Mouse (Mus musculus) liver, embryonic 14.5 days (tissue): Measurements from ENCODE around the gene Hist1h4n.

ENCODE experiments used
- CTCF ChIP-seq: IDR thresholded peaks from 2 replicates; pipeline ENCODE4 v1.5.1; 2016; ENCODE audit warnings: antibody characterized with exemption, low read depth, control low read depth
- EP300 ChIP-seq: IDR thresholded peaks from 2 replicates; pipeline ENCODE4 v1.6.1; 2016; ENCODE audit warnings: antibody characterized with exemption, low read depth

- TF ChIP-seq CTCF (no peak), EP300 (no peak)
These were observed 23.7 kb upstream of the Hist1h4n start for GRCm38 (mm10) chr13:21855698-21856162.
